Mouse (Mus musculus) neural tube, embryonic 11.5 days (tissue): ENCODE data around the gene Sytl2. TPM values are rescaled to one million over a fixed set of nuclear protein-coding genes. Genes with fewer than 3 reads are reported as not detected.
A peak's percentile ranks its signal among the peaks of the same experiment; 100 is the strongest.

Source experiments
- ATAC-seq: fragments of 200-750 bp; cut with Nextera tagmentation; 2 replicates; pipeline ENCODE4 v1.8.0; 2017; ENCODE audit warnings: moderate number of reproducible peaks, mild to moderate bottlenecking, moderate TSS enrichment, moderate library complexity; ENCODE audit not compliant: insufficient read depth, low FRiP score, low TSS enrichment
- DNase-seq: peaks from one replicate; pipeline ENCODE4 v3.0.0-alpha.2; 2015; ENCODE audit warnings: low spot score
- H3K27ac ChIP-seq: fragments of 300-500 bp; sonication (generic); 2 replicates; pipeline ENCODE4 v1.5.1; 2014; ENCODE audit warnings: low read depth, mild to moderate bottlenecking, low read length
- H3K27me3 ChIP-seq: fragments of 300-500 bp; sonication (generic); 2 replicates; pipeline ENCODE4 v1.6.1; 2014; ENCODE audit warnings: mild to moderate bottlenecking, low read length, mixed read lengths; ENCODE audit not compliant: control insufficient read depth, insufficient read depth
- H3K36me3 ChIP-seq: fragments of 300-500 bp; sonication (generic); 2 replicates; pipeline ENCODE4 v1.6.1; 2014; ENCODE audit warnings: mild to moderate bottlenecking, low read length, moderate library complexity, mixed read lengths; ENCODE audit not compliant: control insufficient read depth, insufficient read depth
- H3K4me1 ChIP-seq: fragments of 300-500 bp; sonication (generic); 2 replicates; pipeline ENCODE4 v1.6.1; 2014; ENCODE audit warnings: low read length, mixed read lengths; ENCODE audit not compliant: control insufficient read depth, insufficient read depth
- H3K4me2 ChIP-seq: fragments of 300-500 bp; sonication (generic); 2 replicates; pipeline ENCODE4 v1.6.1; 2014; ENCODE audit warnings: low read depth, mild to moderate bottlenecking, moderate library complexity
- H3K4me3 ChIP-seq: fragments of 300-500 bp; sonication (generic); 2 replicates; pipeline ENCODE4 v1.5.1; 2014; ENCODE audit warnings: low read depth, low read length
- H3K9ac ChIP-seq: fragments of 300-500 bp; sonication (generic); 2 replicates; pipeline ENCODE4 v1.6.1; 2014; ENCODE audit warnings: mild to moderate bottlenecking, low read length
- H3K9me3 ChIP-seq: fragments of 300-500 bp; sonication (generic); 2 replicates; pipeline ENCODE4 v1.6.1; 2016; ENCODE audit warnings: low read length; ENCODE audit not compliant: control insufficient read depth
- WGBS: fragments of 180-500 bp; shearing (Covaris S2); extraction: QIAGEN DNeasy Blood & Tissue Kit; methylation state at CpG from one replicate; pipeline ENCODE4 v1.1.7; 2014; 5-methylcytosine and 5-hydroxymethylcytosine counted together
- polyA plus RNA-seq: library from polyadenylated mRNA; unstranded; fragments of >200 nt; fragmentation: Nextera tagmentation; extraction: Ambion mirVana; gene quantifications from 2 replicates; pipeline ENCODE4 v1.2.1, GENCODE M21; 2014

The Sytl2 gene
- 9.0 and 9.3 TPM in 2 replicates for polyA plus RNA-seq

- H3K4me2 ChIP-seq = peak within 1 kb of the TSS; percentile 97
- DNase-seq (peak; percentile 58), ATAC-seq (peak; percentile 63)
- no peak within 1 kb of the TSS for H3K27ac ChIP-seq
- 2% methylated on average over 39 of the region's 43 CpGs for WGBS
- H3K27me3 ChIP-seq = peaks cover 9% of the 10 kb centered on the region
- H3K4me3 ChIP-seq = peak within 1 kb of the TSS; percentile 58
- no peaks in the 10 kb centered on the region for H3K9me3 ChIP-seq
- peak within 1 kb of the TSS; percentile 57 for H3K9ac ChIP-seq
- H3K4me1 ChIP-seq = no peaks in the 10 kb centered on the region; the same call in 1 of the 2 replicates
- H3K36me3 ChIP-seq = no peaks in the 10 kb centered on the region
Measured at GRCm38 (mm10) chr7:90301942-90302646, at the start of gene Sytl2. Gene Sytl2 (plus strand): TSS chr7:90302252.

GRCm38 (mm10) chr7:90252946-90253345 lies 49.1 kb upstream of the Sytl2 start:
- ATAC-seq (no peak), DNase-seq (no peak)
- no peak overlapping the region for H3K4me3 ChIP-seq
- H3K27me3 ChIP-seq = no peaks in the 10 kb centered on the region
- H3K9ac ChIP-seq = no peak overlapping the region
- WGBS = 75% methylated on average over 5 of the region's 5 CpGs
- no peak overlapping the region for H3K27ac ChIP-seq
- no peak overlapping the region for H3K4me2 ChIP-seq
- H3K4me1 ChIP-seq = no peaks in the 10 kb centered on the region
- H3K36me3 ChIP-seq = no peaks in the 10 kb centered on the region
- no peaks in the 10 kb centered on the region for H3K9me3 ChIP-seq

- ATAC-seq = no peak
Measured at GRCm38 (mm10) chr7:90258701-90259100, 43.4 kb upstream of the Sytl2 start.

GRCm38 (mm10) chr7:90259899-90260298 lies 42.2 kb upstream of the Sytl2 start:
- ATAC-seq (no peak), DNase-seq (no peak)
- no peaks in the 10 kb centered on the region for H3K9me3 ChIP-seq
- no peak overlapping the region for H3K4me2 ChIP-seq
- H3K4me1 ChIP-seq = no peaks in the 10 kb centered on the region
- no peaks in the 10 kb centered on the region for H3K36me3 ChIP-seq
- H3K27me3 ChIP-seq = no peaks in the 10 kb centered on the region
- no peak overlapping the region for H3K4me3 ChIP-seq
- no peak overlapping the region for H3K27ac ChIP-seq
- WGBS = 93% methylated on average over 2 of the region's 2 CpGs
- no peak overlapping the region for H3K9ac ChIP-seq

More at GRCm38 (mm10) chr7:90258701-90259100, 43.4 kb upstream of the Sytl2 start:
- Histone ChIP-seq H3K9ac (no peak overlapping the region), H3K4me3 (no peak overlapping the region), H3K4me1 (no peaks in the 10 kb centered on the region), H3K9me3 (no peaks in the 10 kb centered on the region), H3K4me2 (no peak overlapping the region), H3K27ac (no peak overlapping the region), H3K36me3 (no peaks in the 10 kb centered on the region), H3K27me3 (no peaks in the 10 kb centered on the region)
- WGBS = 89% methylated on average over 2 of the region's 2 CpGs
- no peak for DNase-seq

GRCm38 (mm10) chr7:90261902-90262599 lies 40.0 kb upstream of the Sytl2 start:
- DNase-seq = no peak
- H3K36me3 ChIP-seq = no peaks in the 10 kb centered on the region
- WGBS = 27% methylated on average over 7 of the region's 7 CpGs
- peaks cover 4% of the 10 kb centered on the region; the same call in 1 of the 2 replicates for H3K4me1 ChIP-seq
- H3K27ac ChIP-seq = no peak overlapping the region
- H3K9me3 ChIP-seq = no peaks in the 10 kb centered on the region
- H3K27me3 ChIP-seq = no peaks in the 10 kb centered on the region
- no peak overlapping the region for H3K4me3 ChIP-seq
- peak; percentile 58; the same call in 1 of the 2 replicates for ATAC-seq
- peak overlapping the region; percentile 12; the same call in 1 of the 2 replicates for H3K4me2 ChIP-seq
- H3K9ac ChIP-seq = no peak overlapping the region

- Histone ChIP-seq H3K27me3 (no peaks in the 10 kb centered on the region), H3K4me1 (peaks cover 4% of the 10 kb centered on the region; the same call in 1 of the 2 replicates), H3K4me3 (peak within 1 kb of the TSS; percentile 20), H3K36me3 (no peaks in the 10 kb centered on the region), H3K9ac (no peak within 1 kb of the TSS), H3K4me2 (peak within 1 kb of the TSS; percentile 42), H3K27ac (no peak within 1 kb of the TSS), H3K9me3 (no peaks in the 10 kb centered on the region)
- peak; percentile 89 for DNase-seq
- 8% methylated on average over 28 of the region's 28 CpGs for WGBS
- ATAC-seq = peak; percentile 90
Measured at GRCm38 (mm10) chr7:90265289-90265970, 36.6 kb upstream of the Sytl2 start, which contains the start of gene Ccdc83. Gene Ccdc83 (minus strand): TSS chr7:90265777.

GRCm38 (mm10) chr7:90270141-90270540 lies 31.9 kb upstream of the Sytl2 start:
- ATAC-seq = no peak
- peaks cover 3% of the 10 kb centered on the region; the same call in 1 of the 2 replicates for H3K4me1 ChIP-seq
- 86% methylated on average over 3 of the region's 3 CpGs for WGBS

GRCm38 (mm10) chr7:90274561-90275100 lies 27.4 kb upstream of the Sytl2 start:
- H3K36me3 ChIP-seq = no peaks in the 10 kb centered on the region
- H3K4me1 ChIP-seq = no peaks in the 10 kb centered on the region
- no peaks in the 10 kb centered on the region for H3K27me3 ChIP-seq
- H3K4me3 ChIP-seq = no peak overlapping the region
- no peak overlapping the region for H3K27ac ChIP-seq
- no peak for DNase-seq
- H3K9ac ChIP-seq = no peak overlapping the region
- no peak for ATAC-seq
- H3K9me3 ChIP-seq = no peaks in the 10 kb centered on the region
- 70% methylated on average over 11 of the region's 11 CpGs for WGBS
- no peak overlapping the region for H3K4me2 ChIP-seq

More at GRCm38 (mm10) chr7:90270141-90270540, 31.9 kb upstream of the Sytl2 start:
- H3K27me3 ChIP-seq = no peaks in the 10 kb centered on the region
- H3K9ac ChIP-seq = no peak overlapping the region
- no peaks in the 10 kb centered on the region for H3K36me3 ChIP-seq
- H3K9me3 ChIP-seq = no peaks in the 10 kb centered on the region
- DNase-seq = no peak
- no peak overlapping the region for H3K27ac ChIP-seq
- H3K4me2 ChIP-seq = no peak overlapping the region
- H3K4me3 ChIP-seq = no peak overlapping the region
